Mouse (Mus musculus): ENCODE data around the gene Ndufa4l2.

Ndufa4l2 gene

DNA sequence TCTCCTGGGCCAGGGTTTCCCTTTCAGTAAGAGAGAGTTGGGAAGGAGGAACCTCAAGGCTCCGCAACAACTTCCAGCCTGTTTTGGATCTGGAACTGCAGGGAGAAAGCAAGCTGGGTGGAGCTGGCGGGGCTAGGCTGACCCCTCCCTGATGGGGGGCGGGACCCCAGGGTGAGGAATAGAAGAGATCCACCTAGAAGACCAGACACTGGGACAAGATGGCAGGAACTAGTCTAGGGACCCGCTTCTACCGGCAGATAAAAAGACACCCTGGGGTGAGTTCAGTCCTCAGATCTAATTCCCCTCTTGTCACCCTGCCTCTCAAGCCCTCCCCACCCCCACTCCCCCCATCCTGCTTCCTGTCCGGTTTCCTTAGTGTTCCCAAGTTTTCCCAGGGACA lies at the start of gene Ndufa4l2:
Ndufa4l2 (plus strand) TSS at position 204 of the 400 bp plus-strand sequence.
- DNase-seq (ENCODE audit: low spot score in 2 of 2) = no peak

DNA sequence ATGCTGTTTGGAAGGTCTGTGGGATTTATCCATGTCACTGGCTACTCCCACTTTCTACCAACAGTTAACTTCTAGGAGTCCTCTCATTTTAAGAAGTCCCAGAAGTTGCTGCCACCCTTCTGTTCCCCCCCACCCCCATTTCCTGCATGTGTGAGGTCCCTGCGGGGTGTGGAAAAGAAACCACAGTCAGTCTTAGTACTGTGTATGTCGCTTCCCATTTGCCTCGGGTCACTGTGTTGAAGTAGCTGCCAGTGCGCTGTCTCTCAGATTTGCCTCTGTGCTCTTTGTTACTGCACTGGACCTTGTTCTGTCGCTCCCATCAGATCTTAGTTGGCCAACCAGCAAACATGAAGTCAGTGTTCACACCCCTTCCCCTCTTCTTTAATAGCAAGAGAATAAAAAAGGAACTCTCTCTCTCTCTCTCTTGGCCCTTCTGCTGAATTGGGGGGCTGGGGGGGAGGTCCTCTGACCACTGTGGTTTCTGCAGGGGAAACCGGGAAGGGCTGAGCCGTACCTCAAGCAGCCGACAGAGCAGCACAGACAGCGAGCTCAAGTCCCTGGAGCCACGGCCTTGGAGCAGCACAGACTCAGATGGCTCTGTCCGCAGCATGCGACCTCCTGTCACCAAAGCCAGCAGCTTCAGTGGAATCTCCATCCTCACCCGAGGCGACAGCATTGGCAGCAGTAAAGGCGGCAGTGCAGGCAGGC lies 43.3 kb upstream of the Ndufa4l2 start:
- no peak for DNase-seq (ENCODE audit: low spot score in 2 of 2)

DNA sequence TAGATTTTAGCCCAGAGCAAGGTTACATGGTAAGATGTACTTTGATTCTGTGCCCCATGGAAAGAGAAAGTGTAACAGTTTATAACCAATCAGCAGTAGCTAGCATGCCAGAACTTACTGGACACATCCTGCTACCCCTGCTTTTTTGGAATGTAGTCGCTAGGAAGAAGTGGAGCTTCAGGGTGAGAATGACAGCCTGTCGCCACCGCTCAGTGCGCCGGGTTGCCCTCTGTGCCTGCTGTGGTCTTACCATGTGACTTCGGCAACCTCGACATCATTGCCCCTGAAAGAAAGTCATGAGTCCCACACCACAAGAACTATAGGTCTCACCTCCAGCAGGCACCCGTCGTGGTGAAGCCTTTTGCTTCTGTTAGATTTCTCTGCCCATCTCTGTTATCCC lies 42.0 kb upstream of the Ndufa4l2 start:
- no peak for DNase-seq (ENCODE audit: low spot score in 2 of 2)

DNA sequence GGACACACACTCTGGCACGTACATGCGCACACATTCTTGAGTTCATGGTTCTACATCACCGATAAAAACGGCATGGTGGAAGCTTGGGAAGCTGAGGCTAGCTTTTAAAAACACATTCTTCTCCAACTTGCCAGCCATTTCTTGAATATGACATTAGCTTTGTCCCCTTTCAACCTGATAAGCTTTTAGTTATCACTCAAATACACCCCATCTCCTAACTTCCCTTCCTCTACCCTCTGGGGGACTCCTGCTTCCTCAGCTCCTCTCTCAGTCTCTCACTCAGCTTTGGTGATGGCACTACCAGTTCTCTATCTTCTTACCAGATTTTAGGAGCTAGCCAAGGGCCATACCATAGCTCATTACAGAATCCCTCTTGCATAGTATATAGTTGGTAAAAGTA lies 39.6 kb upstream of the Ndufa4l2 start:
- no peak for DNase-seq (ENCODE audit: low spot score in 2 of 2)

DNA sequence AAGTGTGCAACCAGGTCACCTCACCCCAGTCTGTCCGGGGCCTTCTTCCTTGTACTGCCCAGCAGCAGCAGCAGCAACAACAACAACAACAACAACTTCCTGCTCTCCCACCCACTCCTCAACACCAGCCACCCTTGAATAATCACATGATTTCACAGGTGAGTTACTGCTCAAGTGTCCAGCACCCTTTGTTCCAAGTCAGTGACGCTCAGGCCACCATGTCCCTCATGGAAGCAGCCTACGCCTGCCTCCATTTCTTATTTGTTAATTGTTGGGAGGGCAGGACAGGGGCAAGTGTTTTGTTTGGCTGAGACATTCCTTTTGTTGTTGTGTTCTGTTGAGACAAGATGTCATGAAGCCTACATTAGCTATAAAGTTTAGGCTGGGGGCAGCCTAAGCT lies 38.2 kb upstream of the Ndufa4l2 start:
- no peak for DNase-seq (ENCODE audit: low spot score in 2 of 2)

DNA sequence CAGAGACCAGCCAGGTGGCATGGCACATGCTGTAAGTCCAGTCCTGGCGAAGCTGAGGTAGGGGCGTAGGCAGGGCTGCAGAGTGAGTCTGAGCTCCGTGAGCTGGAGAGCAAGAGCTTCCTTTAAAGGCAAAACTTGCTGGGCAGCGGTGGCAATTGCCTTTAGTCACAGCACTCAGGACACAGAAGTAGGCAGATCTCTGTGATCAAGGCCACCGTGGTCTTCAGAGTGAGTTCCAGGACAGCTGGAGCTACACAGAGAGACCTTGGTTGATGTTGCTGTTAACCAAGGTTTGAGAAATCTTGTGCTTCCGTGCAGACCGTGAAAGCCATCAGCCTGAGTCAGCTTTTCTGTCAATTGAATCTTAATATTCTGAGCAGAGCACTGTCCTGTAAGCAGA lies 37.5 kb upstream of the Ndufa4l2 start:
- DNase-seq (ENCODE audit: low spot score in 2 of 2) = no peak

DNA sequence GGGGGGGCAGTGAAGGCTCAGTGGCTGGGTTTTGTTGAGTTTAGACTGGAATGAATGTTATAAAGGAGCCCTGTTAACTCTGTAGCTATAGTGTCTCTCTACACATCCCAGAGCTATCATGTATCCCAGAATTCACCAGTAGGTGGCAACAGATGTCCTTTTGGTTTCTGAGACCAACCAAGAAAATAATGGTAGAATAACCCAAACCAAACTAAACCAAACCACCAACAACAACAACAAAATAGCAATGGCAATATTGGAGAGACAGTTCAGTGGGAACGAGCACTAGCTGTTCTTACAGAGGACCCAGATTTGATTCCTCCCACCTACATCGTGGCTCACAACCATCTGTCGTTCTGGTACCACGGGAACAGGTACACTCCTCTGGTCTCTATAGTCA lies 35.6 kb upstream of the Ndufa4l2 start:
- DNase-seq (ENCODE audit: low spot score in 2 of 2) = no peak

DNA sequence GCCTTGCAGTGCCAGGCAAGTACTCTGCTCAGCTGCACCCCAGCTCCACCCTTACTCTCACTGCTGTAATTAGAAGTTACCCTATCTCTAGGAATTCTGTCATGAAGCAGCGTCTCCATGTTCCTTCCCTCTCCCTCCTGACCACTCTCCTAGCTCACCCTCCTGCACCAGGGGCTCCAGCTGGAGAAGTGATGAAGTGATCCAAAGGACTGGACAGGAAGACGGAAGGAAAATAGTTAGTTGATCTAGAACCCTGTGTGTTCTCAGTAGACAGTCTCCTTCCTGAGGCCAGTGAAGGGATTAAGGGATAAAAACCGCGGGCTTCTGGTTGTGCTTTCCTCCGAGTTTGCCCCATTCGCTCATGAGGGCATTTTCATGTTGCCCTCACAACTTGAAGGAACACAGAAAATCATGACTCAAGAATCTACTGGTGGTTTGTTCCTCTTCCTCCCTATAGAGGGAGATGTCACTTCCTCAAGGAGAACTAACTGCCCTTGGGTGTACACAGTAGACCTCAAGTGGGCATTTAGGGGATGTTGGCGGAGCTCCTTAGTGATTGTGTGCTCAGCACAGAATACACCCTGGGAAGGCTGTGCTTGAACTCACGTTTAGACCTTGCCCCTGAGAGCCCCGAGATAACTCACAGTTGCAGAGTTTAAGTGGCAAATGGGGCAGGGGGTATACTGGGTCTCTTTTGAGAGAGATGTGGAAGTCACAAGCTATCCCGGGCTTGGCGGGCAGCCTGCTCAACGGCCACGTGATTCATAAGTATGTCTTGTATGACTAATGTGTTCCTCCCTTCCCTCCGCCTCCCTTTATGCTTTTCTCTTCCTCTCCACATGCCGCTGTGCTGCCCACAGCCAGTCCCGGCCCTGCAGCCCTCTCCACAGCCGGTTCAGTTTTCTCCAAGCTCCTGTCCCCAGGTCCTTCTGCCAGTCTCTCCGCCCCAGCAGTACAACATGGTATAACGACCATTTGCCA lies 33.6 kb upstream of the Ndufa4l2 start:
- DNase-seq (ENCODE audit: low spot score in 2 of 2) = peak in 1 of 2 experiments; percentile 28

DNA sequence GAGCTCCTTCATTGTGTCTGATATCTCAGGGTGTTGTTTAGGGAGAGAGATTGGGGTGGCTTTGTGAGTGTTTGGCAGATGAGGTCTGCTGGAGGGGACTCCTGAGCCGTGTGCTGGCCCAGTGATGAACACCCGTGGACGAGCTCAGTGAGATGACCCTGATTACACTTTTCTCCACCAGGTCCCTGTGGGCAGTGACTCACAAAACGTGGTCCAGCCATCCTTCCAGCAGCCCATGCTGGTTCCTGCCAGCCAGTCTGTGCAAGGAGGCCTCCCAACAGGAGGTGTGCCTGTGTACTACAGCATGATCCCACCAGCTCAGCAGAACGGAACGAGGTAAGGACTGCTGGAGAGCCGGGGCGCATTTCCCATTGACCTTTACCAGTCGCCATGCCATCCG lies 29.5 kb upstream of the Ndufa4l2 start:
- DNase-seq (ENCODE audit: low spot score in 2 of 2) = no peak

DNA sequence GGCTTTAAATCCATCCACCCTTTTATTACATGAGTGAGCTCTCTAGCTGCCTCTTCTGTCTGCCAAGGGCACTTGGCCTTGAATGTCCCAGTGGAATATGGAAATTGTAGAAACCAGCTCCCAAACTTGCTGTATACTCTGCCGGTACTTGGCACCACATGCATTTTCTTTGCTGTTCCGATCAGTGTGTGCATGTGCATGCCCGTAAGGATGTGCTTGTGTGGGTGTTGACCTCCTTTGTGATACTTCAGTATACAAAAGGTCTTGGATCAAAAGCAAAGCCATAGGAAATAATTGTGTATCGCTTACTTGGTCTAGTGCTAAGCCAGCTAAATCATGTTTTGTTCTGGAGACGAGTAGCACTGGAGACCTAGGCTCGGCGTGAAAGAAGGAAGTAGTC lies 25.9 kb upstream of the Ndufa4l2 start:
- no peak for DNase-seq (ENCODE audit: low spot score in 2 of 2)

DNA sequence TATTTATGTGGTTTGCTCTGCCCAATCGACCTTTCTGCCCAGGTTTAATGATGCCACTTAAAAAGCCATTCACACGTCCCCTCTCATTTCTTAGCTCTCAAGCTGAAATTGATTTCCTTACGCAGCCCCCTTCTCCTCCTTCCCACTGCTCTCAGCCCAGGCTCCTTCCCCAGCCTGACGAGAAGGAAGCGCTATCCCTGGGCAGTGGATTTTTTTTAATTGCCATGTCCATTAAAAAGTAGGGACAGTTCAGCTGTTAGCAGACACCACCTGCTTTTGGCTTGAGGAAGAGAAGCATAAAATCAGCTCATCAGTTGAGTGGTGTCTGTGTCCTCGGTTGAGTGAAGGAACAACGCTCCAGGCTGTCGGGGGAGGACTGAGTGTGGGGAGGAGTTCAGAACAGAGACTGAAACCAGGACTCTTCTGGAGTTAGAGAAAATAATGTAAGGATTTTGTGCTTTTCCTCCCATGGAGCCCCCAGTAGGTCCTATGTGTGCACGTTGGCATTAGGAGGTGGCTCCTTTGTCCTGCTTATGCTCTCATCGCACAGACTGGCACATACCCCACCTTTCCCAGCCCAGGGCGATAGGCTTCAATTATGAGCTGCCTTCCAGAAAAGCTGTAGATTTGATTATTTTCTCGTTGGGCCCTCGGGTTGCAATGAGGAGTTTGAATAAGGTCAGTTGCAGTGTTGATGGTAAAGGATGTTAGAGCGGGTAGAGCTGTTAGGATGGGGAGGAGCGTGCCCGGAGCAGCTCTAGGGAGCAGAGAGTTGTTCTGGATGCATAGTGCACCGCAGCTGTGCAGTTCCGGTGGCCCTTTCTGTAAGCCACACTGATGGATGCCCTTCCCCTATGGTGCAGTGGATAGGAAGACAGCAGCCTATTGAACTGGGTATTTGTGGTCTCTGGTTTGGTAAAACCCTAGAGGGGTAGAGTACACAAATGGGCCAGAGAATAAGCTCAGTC lies 24.3 kb upstream of the Ndufa4l2 start:
- DNase-seq (ENCODE audit: low spot score in 2 of 2) = no peak

DNA sequence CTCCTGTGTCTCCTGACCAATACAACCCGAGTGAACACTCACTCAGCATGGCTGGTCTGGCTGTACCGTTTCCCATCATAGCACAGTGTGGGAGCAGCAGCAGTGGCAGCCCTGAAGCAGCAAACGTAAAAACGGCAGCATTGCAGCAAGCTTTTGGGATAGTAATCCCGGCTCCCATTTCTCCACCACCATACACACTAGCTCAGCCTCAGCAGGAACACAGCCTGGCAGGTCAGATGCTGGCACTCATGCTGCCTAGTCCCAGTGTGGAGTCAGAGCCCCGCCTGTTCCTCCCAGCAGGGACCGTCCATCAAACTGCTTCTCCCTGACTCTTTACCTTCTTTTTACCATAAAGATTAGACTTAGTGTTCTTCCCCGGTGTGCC lies 23.6 kb upstream of the Ndufa4l2 start:
- no peak for DNase-seq (ENCODE audit: low spot score in 2 of 2)

DNA sequence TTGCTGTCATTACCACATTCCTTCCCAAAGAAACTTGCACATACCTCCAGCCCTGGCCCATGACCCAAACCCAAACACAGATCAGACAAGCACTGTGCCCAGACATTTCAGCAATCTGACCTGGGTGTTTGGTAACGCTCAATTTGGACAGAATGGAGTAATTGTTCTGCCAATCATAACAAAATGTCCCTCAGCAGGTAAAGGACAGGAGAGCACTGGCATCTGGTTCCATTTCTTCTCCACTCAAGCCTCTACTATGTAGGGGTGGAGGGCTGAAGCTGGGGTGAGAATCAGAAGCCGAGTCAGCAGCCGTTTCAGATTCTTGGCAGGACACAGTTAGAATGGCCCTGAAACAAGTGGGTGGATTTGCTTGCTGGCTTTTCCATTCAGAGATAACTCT lies 22.6 kb upstream of the Ndufa4l2 start:
- no peak for DNase-seq (ENCODE audit: low spot score in 2 of 2)

DNA sequence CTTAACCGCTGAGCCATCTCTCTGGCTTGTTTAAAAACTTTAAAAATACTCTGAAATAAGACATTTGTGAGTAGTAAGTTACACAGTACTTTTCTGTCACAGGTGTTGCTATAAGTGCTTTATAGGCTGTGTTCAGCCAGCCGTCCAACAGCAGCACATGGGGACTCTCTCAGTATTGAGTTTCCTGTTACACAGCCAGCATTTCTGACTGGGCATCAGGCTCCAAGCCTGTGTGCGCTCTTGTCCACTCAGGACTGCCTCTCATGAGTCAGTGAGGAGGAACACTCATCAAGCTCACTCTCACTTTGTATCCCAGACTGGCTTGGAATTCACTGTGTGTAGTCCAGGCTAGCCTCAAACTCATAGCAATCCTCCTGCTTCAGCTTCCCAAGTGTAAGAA lies 18.6 kb upstream of the Ndufa4l2 start:
- no peak for DNase-seq (ENCODE audit: low spot score in 2 of 2)

DNA sequence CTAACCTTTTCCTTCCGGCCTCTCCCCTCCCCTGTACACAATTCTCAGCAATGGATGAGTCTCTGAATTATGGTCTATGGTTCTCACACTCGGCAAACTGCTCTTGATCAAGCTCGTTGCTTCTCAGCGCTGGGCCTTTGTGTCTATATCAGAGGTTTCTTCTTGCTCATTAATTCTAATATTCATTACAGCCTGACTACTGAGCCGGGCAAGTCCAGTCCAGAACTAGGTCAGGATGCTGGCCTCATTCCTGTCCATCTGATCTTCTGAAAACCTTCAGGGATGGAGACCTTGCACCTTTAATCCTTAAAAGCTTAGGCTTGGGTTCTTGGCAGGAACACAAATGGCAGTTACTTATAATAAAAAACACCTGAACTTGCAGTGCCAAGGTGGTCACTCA lies 15.3 kb upstream of the Ndufa4l2 start:
- no peak for DNase-seq (ENCODE audit: low spot score in 2 of 2)

DNA sequence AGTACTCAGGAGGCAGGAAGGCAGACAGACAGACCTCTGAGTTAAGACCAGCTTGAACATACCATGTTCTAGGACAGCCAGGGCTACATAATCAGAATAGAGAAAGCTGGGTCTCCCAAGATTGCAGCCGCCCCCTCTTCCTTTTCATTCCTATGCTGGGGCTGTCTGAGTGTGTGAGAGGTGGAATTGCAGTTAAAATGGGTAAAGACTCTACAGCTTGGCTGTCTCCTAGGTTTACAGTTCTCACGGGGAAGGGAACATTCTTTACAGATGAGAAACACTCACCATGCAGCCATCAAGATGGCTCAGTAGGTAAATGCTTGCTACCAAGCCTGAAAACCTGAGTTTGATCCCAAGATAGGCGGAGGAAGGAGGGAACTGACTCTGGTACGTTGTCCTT lies 14.7 kb upstream of the Ndufa4l2 start:
- DNase-seq (ENCODE audit: low spot score in 2 of 2) = no peak

DNA sequence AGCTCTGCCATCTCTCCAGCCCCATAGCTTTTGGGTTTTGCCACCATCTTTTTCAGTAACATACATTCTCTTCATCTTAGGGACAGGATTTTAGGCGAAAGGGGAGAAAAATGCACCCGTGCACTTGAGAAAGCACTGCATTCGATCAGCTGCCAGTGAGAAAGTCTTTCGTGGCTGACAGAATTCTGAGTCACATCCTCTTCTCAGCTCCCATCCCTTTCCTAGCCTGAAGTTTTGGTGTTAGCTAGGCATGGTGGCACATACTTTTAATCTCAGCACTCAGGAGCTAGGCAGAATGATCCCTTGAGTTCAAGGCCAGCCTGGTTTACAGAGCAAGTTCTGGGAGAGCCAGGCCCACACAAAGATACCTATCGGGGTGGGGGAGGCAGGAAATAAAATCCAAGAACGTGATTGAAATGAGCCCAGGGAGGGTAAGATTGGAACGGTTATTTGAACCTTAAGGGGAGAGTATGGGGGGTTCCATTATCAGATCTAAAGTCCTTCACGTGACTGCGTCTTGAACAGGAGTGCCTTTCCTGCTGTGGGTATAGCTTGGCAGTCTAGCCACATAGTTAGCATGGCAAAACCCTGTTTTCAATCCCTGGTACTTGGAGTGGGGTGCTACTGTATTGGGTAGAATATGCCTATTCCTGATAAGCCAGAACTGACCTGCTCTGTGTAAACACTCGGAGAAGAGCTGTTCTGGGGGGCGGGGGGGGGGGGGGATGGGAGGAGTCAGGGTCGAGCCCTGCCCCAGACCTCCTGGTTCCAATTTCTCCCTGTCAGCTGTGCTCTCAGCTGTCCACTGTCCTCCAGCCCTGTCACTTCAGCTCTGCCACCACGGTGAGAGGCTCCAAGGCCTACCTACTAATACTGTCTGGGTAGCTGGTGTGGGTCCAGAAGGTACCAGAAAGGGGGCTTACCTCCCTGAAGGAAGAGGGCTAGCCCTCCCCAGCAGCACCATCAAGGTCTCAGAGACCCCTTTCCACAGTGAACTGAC lies 13.6 kb upstream of the Ndufa4l2 start, which contains the start of gene Stac3:
Stac3 (plus strand) TSS at position 793 of the 1,000 bp plus-strand sequence.
- no peak for DNase-seq (ENCODE audit: low spot score in 2 of 2)

DNA sequence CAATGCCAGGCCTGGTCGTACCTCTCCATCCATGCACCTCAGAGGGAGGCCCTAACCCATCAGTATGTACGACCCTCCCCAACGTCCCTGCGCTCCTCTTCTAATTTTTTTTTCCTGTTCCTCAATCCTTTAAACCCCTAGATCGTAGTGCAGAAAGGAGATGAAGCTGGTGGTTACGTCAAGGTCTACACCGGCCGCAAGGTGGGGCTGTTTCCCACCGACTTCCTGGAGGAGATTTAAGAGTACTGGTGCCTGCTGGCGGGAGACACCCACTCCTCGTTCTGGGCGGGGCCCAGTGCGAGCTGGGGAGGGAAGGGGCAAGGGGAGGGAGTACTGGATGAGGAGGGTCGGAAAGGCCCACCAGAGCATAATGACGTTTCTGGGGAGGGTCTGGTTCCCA lies 6.5 kb upstream of the Ndufa4l2 start:
- DNase-seq (ENCODE audit: low spot score in 2 of 2) = peak; percentile 69 to 70

DNA sequence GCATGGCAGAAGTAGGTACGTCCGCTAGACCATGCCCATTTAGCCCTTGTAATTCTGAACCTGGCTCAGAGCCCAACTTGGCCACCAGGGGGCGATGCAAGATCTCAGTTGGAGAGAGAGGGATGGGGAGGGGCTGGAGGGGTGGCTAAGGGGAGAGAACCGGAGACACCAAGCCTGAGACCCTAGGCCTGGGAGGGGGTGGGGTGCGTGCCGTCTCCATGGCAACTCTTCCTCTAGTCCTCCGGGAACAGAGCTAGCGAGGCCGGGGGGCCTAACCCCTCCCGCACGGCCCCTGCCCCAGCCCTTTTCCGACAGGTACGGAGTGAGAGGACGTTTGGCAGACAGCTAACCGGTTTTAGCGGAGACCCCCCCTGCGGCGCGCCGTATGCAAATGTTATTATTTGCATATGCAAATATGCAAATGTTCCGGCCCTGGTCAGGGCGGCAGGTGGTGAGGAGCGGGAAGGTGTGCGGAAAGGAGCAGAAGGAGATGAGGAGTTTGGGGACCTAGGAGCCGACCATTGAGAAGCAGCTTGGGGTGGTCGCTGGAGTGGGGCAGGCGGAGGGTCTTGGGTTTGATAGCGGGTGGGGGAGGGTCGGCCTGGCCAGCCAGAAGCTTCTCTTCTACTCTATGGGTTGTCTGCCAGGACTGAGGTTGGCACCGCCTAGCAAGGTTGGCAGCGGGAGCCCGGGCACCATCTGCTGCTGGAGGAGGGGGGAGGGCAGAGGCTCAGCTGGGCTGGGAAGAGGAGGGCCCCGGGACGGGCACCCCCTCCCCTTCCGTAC lies 5.5 kb upstream of the Ndufa4l2 start:
- DNase-seq (ENCODE audit: low spot score in 2 of 2) = peak; percentile 72 to 86
